Mouse (Mus musculus) spleen, adult 2 months (tissue): ENCODE data around the gene Syngr3.

Experiments used
- CTCF ChIP-seq: fragments of 200-500 bp; IDR thresholded peaks from 2 replicates; pipeline ENCODE4 v1.5.1; 2011; ENCODE audit warnings: mild to moderate bottlenecking, inconsistent platforms; ENCODE audit not compliant: insufficient read depth, insufficient read length, insufficient replicate concordance; ENCODE audit errors: extremely low read depth
- POLR2A ChIP-seq: fragments of 200-500 bp; IDR thresholded peaks from 2 replicates; pipeline ENCODE4 v1.6.1; 2011; ENCODE audit warnings: low read depth, low read length, inconsistent platforms

DNA sequence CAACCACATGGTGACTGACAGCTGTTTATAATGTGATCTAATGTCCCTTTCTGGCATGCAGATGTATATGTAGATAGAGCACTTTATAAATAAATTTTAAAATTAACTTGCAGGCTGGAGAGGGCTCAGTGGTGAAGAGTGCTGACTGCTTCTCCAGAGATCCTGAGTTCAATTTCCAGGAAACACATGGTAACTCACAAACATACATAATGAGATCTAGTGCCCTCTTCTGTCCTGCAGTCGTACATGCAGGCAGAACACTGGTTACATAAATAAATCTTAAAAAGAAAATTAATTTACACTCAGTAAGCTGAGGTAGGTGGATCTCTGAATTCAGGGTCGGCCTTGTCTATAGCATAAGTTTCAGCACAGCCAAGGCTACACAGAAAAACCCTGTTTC is 18.9 kb upstream of the Syngr3 start:
- TF ChIP-seq CTCF (no peak), POLR2A (no peak)
